Mouse (Mus musculus): ENCODE measurements around the gene Lrit3. TPM values are rescaled to one million over a fixed set of nuclear protein-coding genes. Genes with fewer than 3 reads are reported as not detected.
"Not testable (repeated sequence)": the region's sequence is repeated elsewhere in the genome, so short reads cannot be mapped to it uniquely, and the experiment has no call there.

Lrit3 gene
- polyA plus RNA-seq, 1 experiment from 2014 or later = not detected

- not testable (repeated sequence) for ATAC-seq (replicated peaks; ENCODE audit: insufficient number of reproducible peaks, low FRiP score, low TSS enrichment); H3K27ac ChIP-seq (ENCODE audit: low read depth, low read length); H3K9me3 ChIP-seq (replicated peaks; ENCODE audit: control insufficient read depth, low read length); H3K4me3 ChIP-seq (ENCODE audit: low read depth, low read length); H3K36me3 ChIP-seq (ENCODE audit: control insufficient read depth, insufficient read depth, low read length); H3K9ac ChIP-seq (ENCODE audit: low read depth, low read length); H3K4me2 ChIP-seq; H3K27me3 ChIP-seq (ENCODE audit: control insufficient read depth, insufficient read depth, low read length); H3K4me1 ChIP-seq (ENCODE audit: control insufficient read depth, insufficient read depth, low read length)
- WGBS (ENCODE audit: insufficient replicate concordance) = 89% methylated on average over 1 of the region's 1 CpGs
Observed at GRCm38 (mm10) chr3:129757599-129757998, 46.2 kb downstream of the Lrit3 start.

- H3K9ac ChIP-seq (ENCODE audit: low read depth, low read length) = peak within 1 kb of the TSS; percentile 44; the same call in 1 of the 2 replicates
- no peaks in the 10 kb centered on the region for H3K9me3 ChIP-seq (replicated peaks; ENCODE audit: control insufficient read depth, low read length)
- WGBS (ENCODE audit: insufficient replicate concordance) = 12% methylated on average over 20 of the region's 20 CpGs
- H3K36me3 ChIP-seq (ENCODE audit: control insufficient read depth, insufficient read depth, low read length) = no peaks in the 10 kb centered on the region
- H3K4me1 ChIP-seq (ENCODE audit: control insufficient read depth, insufficient read depth, low read length) = 0 out of 2 replicates have a peak, but pooled peaks cover 8% of the 10 kb centered on the region
- H3K4me3 ChIP-seq (ENCODE audit: low read depth, low read length) = peak within 1 kb of the TSS; percentile 38
- peaks cover 8% of the 10 kb centered on the region; the same call in 1 of the 2 replicates for H3K27me3 ChIP-seq (ENCODE audit: control insufficient read depth, insufficient read depth, low read length)
- H3K4me2 ChIP-seq = peak within 1 kb of the TSS; percentile 68
- ATAC-seq (replicated peaks; ENCODE audit: insufficient number of reproducible peaks, low FRiP score, low TSS enrichment) = no peak
- 0 out of 2 replicates have a peak within 1 kb of the TSS, but pooled peaks have one; percentile 5 for H3K27ac ChIP-seq (ENCODE audit: low read depth, low read length)
Observed at GRCm38 (mm10) chr3:129754650-129755604, 48.9 kb downstream of the Lrit3 start, which contains the start of gene Egf. Gene Egf, minus strand, starts transcription at chr3:129755316.

GRCm38 (mm10) chr3:129744803-129745202, 59.0 kb downstream of the Lrit3 start:
- 51% methylated on average over 8 of the region's 8 CpGs for WGBS (ENCODE audit: insufficient replicate concordance)
- Histone ChIP-seq H3K4me1 (ENCODE audit: control insufficient read depth, insufficient read depth, low read length) (no peaks in the 10 kb centered on the region), H3K27ac (ENCODE audit: low read depth, low read length) (no peak overlapping the region), H3K4me3 (ENCODE audit: low read depth, low read length) (no peak overlapping the region), H3K27me3 (ENCODE audit: control insufficient read depth, insufficient read depth, low read length) (no peaks in the 10 kb centered on the region), H3K36me3 (ENCODE audit: control insufficient read depth, insufficient read depth, low read length) (no peaks in the 10 kb centered on the region), H3K4me2 (no peak overlapping the region), H3K9ac (ENCODE audit: low read depth, low read length) (no peak overlapping the region), H3K9me3 (replicated peaks; ENCODE audit: control insufficient read depth, low read length) (no peaks in the 10 kb centered on the region)
- ATAC-seq (replicated peaks; ENCODE audit: insufficient number of reproducible peaks, low FRiP score, low TSS enrichment) = no peak

GRCm38 (mm10) chr3:129742781-129743180, 61.0 kb downstream of the Lrit3 start:
- H3K4me1 ChIP-seq (ENCODE audit: control insufficient read depth, insufficient read depth, low read length) = no peaks in the 10 kb centered on the region
- ATAC-seq (replicated peaks; ENCODE audit: insufficient number of reproducible peaks, low FRiP score, low TSS enrichment) = no peak
- no peaks in the 10 kb centered on the region for H3K9me3 ChIP-seq (replicated peaks; ENCODE audit: control insufficient read depth, low read length)
- 70% methylated on average over 6 of the region's 6 CpGs for WGBS (ENCODE audit: insufficient replicate concordance)
- no peaks in the 10 kb centered on the region for H3K27me3 ChIP-seq (ENCODE audit: control insufficient read depth, insufficient read depth, low read length)
- no peak overlapping the region for H3K27ac ChIP-seq (ENCODE audit: low read depth, low read length)
- H3K4me2 ChIP-seq = no peak overlapping the region
- H3K4me3 ChIP-seq (ENCODE audit: low read depth, low read length) = no peak overlapping the region
- no peak overlapping the region for H3K9ac ChIP-seq (ENCODE audit: low read depth, low read length)
- no peaks in the 10 kb centered on the region for H3K36me3 ChIP-seq (ENCODE audit: control insufficient read depth, insufficient read depth, low read length)

GRCm38 (mm10) chr3:129738291-129739183, 65.3 kb downstream of the Lrit3 start:
- ATAC-seq (replicated peaks; ENCODE audit: insufficient number of reproducible peaks, low FRiP score, low TSS enrichment) = no peak
- H3K36me3 ChIP-seq (ENCODE audit: control insufficient read depth, insufficient read depth, low read length) = no peaks in the 10 kb centered on the region
- H3K4me2 ChIP-seq = no peak overlapping the region
- H3K4me1 ChIP-seq (ENCODE audit: control insufficient read depth, insufficient read depth, low read length) = no peaks in the 10 kb centered on the region
- WGBS (ENCODE audit: insufficient replicate concordance) = 73% methylated on average over 16 of the region's 16 CpGs
- no peak overlapping the region for H3K27ac ChIP-seq (ENCODE audit: low read depth, low read length)
- no peaks in the 10 kb centered on the region for H3K9me3 ChIP-seq (replicated peaks; ENCODE audit: control insufficient read depth, low read length)
- H3K4me3 ChIP-seq (ENCODE audit: low read depth, low read length) = no peak overlapping the region
- H3K27me3 ChIP-seq (ENCODE audit: control insufficient read depth, insufficient read depth, low read length) = no peaks in the 10 kb centered on the region
- no peak overlapping the region for H3K9ac ChIP-seq (ENCODE audit: low read depth, low read length)

Other genes starting within 250 kb of the Lrit3 start
- gene Egf, start 48.7 kb downstream of the Lrit3 start, polyA plus RNA-seq (2014; fragmentation: Nextera tagmentation; extraction: Ambion mirVana) = 0.79 and 1.4 TPM in 2 replicates
- gene Rrh, start 18.6 kb upstream of the Lrit3 start, polyA plus RNA-seq (2014; fragmentation: Nextera tagmentation; extraction: Ambion mirVana) = not detected in 2 replicates
- 24.3 and 27.7 TPM in 2 replicates for gene Gar1, start 27.4 kb upstream of the Lrit3 start, polyA plus RNA-seq (2014; fragmentation: Nextera tagmentation; extraction: Ambion mirVana)
- 1.3 and 2.8 TPM in 2 replicates for gene Cfi, start 31.9 kb upstream of the Lrit3 start, polyA plus RNA-seq (2014; fragmentation: Nextera tagmentation; extraction: Ambion mirVana)
- gene Pla2g12a, start 74.6 kb upstream of the Lrit3 start, polyA plus RNA-seq (2014; fragmentation: Nextera tagmentation; extraction: Ambion mirVana) = 58.8 and 61.0 TPM in 2 replicates
- 86.7 and 91.9 TPM in 2 replicates for gene Casp6, start 97.4 kb upstream of the Lrit3 start, polyA plus RNA-seq (2014; fragmentation: Nextera tagmentation; extraction: Ambion mirVana)
- gene Mcub, start 166.2 kb upstream of the Lrit3 start, polyA plus RNA-seq (2014; fragmentation: Nextera tagmentation; extraction: Ambion mirVana) = 4.2 and 4.3 TPM in 2 replicates

All from heart, embryonic 11.5 days (tissue).